Mouse (Mus musculus) retina, postnatal 7 days (tissue): ENCODE data around the gene Gm28038.

Source experiments
- DNase-seq: peaks from one replicate; pipeline ENCODE4 v3.0.0-alpha.2; 2012; ENCODE audit warnings: low read depth, low spot score

Gene Gm28038

GRCm38 (mm10) chr2:30345971-30346676 is 65.3 kb downstream of the Gm28038 start:
- DNase-seq: no peak

- DNase-seq: no peak
Measured at GRCm38 (mm10) chr2:30349196-30349595, 68.4 kb downstream of the Gm28038 start.
